Mouse (Mus musculus) liver, embryonic 14.5 days (tissue): ENCODE data around the gene Nr3c2. TPM values are rescaled to one million over a fixed set of nuclear protein-coding genes. Genes with fewer than 3 reads are reported as not detected.

ENCODE experiments used
- ATAC-seq: fragments of 200-750 bp; cut with Nextera tagmentation; 2 replicates; pipeline ENCODE4 v1.8.0; 2017; ENCODE audit warnings: moderate number of reproducible peaks, mild to moderate bottlenecking, moderate library complexity; ENCODE audit not compliant: insufficient read depth
- DNase-seq, 3 experiments: peaks; one replicate each; pipeline ENCODE4 v3.0.0-alpha.2; 2012 to 2013; ENCODE audit warnings: low read depth in 3 of 3, low spot score in 3 of 3
- H3K27ac ChIP-seq: fragments of 300-500 bp; sonication (generic); 2 replicates; pipeline ENCODE4 v1.5.1; 2014; ENCODE audit warnings: moderate library complexity, mild to moderate bottlenecking, control low read depth, inconsistent platforms
- H3K27me3 ChIP-seq: fragments of 300-500 bp; sonication (generic); 2 replicates; pipeline ENCODE4 v1.6.1; 2014; ENCODE audit warnings: mild to moderate bottlenecking, low read length, moderate library complexity; ENCODE audit not compliant: control insufficient read depth, insufficient read depth
- H3K36me3 ChIP-seq: fragments of 300-500 bp; sonication (generic); replicated peaks from 2 replicates; pipeline ENCODE4 v1.6.1; 2014; ENCODE audit warnings: low read depth; ENCODE audit not compliant: control insufficient read depth, insufficient read depth
- H3K4me1 ChIP-seq, 2 experiments: fragments of 200-500 bp in 1 of 2; fragments of 300-500 bp in 1 of 2; sonication (generic) in 1 of 2; replicated peaks; 2 replicates each; pipeline ENCODE4 v1.6.1; 2012 to 2014; ENCODE audit warnings: antibody characterized with exemption in 1 of 2, inconsistent platforms in 1 of 2, low read length in 1 of 2; ENCODE audit not compliant: control insufficient read depth in 2 of 2, insufficient read depth in 2 of 2
- H3K4me2 ChIP-seq: fragments of 300-500 bp; sonication (generic); 2 replicates; pipeline ENCODE4 v1.6.1; 2014; ENCODE audit warnings: low read depth, mild to moderate bottlenecking, control low read depth, moderate library complexity
- H3K4me3 ChIP-seq, 2 experiments: fragments of 200-500 bp in 1 of 2; fragments of 300-500 bp in 1 of 2; sonication (generic) in 1 of 2; 2 replicates each; pipeline ENCODE4 v1.5.1; 2012 to 2014; ENCODE audit warnings: low read depth in 2 of 2, low read length in 2 of 2, mild to moderate bottlenecking in 2 of 2, control low read depth in 1 of 2, inconsistent platforms in 1 of 2, moderate library complexity in 1 of 2; ENCODE audit not compliant: insufficient read depth in 1 of 2
- H3K9ac ChIP-seq: fragments of 300-500 bp; sonication (generic); replicated peaks from 2 replicates; pipeline ENCODE4 v1.6.1; 2014; ENCODE audit warnings: mild to moderate bottlenecking, control low read depth, moderate library complexity
- H3K9me3 ChIP-seq: fragments of 300-500 bp; sonication (generic); 2 replicates; pipeline ENCODE4 v1.6.1; 2016; ENCODE audit warnings: low read length, mixed read lengths; ENCODE audit not compliant: control insufficient read depth
- CTCF ChIP-seq: IDR thresholded peaks from 2 replicates; pipeline ENCODE4 v1.5.1; 2016; ENCODE audit warnings: antibody characterized with exemption, low read depth, control low read depth
- EP300 ChIP-seq: IDR thresholded peaks from 2 replicates; pipeline ENCODE4 v1.6.1; 2016; ENCODE audit warnings: antibody characterized with exemption, low read depth
- WGBS: fragments of 180-500 bp; shearing (Covaris S2); extraction: QIAGEN DNeasy Blood & Tissue Kit; methylation state at CpG from one replicate; pipeline ENCODE4 v1.1.7; 2014; ENCODE audit not compliant: insufficient replicate concordance; 5-methylcytosine and 5-hydroxymethylcytosine counted together
- polyA plus RNA-seq, 2 experiments: library from polyadenylated mRNA; depleted of rRNA in 1 of 2; stranded (reverse) in 1 of 2; unstranded in 1 of 2; fragments of >200 nt; fragmentation: Nextera tagmentation in 1 of 2; extraction: Ambion mirVana in 1 of 2; gene quantifications; 2 replicates each; pipeline versions ENCODE4 v1.2.1 to v1.2.3; 2012 to 2014

The Nr3c2 gene
- polyA plus RNA-seq, 2 experiments, result 0.30 to 0.99 TPM

DNA sequence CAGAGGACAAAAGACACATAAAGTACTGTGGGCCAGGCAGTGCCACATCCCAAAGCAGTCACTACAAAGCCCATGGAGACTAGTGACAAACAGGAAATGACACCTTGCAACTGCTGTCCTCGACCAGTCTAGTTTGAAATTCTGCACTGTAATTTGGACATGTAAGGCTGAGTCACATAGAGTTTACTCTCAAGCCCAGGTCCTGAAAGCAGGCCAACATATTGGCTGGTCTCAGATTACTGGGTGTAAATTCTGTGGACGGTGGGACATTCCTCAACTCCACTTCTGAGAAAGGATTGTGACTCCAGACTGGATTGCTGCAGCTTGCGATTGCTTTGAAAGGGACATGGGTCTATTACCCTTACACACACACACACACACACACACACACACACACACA lies 388.8 kb downstream of the Nr3c2 start:
- Histone ChIP-seq H3K27me3 (no peaks in the 10 kb centered on the region), H3K4me1 (no peaks in the 10 kb centered on the region), H3K27ac (no peak overlapping the region), H3K9ac (no peak overlapping the region), H3K4me2 (no peak overlapping the region), H3K4me3 (no peak overlapping the region), H3K9me3 (no peaks in the 10 kb centered on the region), H3K36me3 (no peaks in the 10 kb centered on the region)
- DNase-seq (no peak), ATAC-seq (no peak)
- TF ChIP-seq EP300 (no peak), CTCF (no peak)
- 59% methylated on average over 3 of the region's 3 CpGs for WGBS

DNA sequence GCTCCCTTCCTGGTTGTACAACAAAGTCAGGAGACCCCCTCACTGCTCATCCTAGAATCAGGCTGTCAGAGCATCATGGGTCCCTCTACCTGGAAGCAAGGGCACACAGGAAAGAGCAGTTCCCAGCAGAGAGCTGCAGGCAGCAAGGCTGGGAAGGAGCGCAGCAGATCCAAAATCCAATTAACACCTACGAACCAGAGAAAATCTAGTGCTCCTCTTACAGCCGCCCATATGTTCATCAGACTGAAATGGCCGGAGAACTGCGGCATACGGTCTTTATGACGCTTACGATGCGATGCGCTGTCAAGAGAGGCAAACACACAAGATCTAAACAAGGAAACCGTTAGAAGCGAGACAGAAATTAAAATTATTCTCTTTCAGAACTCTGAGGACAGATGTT lies 389.2 kb downstream of the Nr3c2 start:
- DNase-seq (no peak), ATAC-seq (no peak)
- Histone ChIP-seq H3K4me1 (no peaks in the 10 kb centered on the region), H3K4me3 (no peak overlapping the region), H3K27ac (no peak overlapping the region), H3K27me3 (no peaks in the 10 kb centered on the region), H3K36me3 (no peaks in the 10 kb centered on the region), H3K4me2 (no peak overlapping the region), H3K9ac (no peak overlapping the region), H3K9me3 (no peaks in the 10 kb centered on the region)
- TF ChIP-seq CTCF (no peak), EP300 (no peak)
- WGBS, result 82% methylated on average over 12 of the region's 12 CpGs

DNA sequence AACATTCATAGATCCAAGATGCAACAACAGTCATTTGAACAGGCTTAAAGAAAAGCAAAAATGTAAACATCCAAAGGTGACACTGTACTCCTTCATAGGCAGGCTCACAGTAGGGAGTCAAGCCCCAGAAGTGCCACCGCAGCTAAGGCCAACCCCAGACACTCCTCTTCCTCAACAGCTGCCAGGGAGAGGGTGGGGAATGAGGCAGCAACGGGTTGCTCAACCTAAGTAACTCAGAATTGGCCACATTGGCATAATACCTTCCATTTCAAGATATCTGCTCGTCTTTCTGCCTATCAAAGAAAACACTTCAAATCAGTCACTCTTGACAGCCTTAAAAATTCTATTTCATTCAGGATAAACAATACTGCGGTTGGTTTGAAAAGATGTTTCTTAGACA lies 392.9 kb downstream of the Nr3c2 start:
- 61% methylated on average over 4 of the region's 4 CpGs for WGBS

DNA sequence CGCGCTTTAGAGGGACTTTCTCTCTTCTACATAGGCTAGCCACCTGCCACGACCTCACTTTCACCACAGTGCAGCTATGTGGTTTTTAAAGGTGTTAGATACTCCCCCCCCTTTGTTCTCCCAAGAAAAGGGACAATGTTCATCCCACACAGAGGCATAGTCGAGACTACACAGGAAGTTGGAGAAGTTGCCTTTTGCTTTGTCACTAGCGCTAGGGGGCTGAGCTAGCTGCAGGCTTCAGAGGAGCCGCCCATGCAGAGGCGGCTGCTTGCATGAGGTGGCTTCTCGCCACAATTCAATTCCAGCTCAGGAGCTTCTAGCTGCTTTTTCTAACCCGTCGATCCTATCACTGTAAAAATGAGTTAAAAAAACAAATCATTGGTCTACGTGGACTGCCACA lies 393.4 kb downstream of the Nr3c2 start:
- Histone ChIP-seq H3K27me3 (no peaks in the 10 kb centered on the region), H3K9ac (no peak overlapping the region), H3K27ac (no peak overlapping the region), H3K4me1 (no peaks in the 10 kb centered on the region), H3K4me2 (no peak overlapping the region), H3K4me3 (no peak overlapping the region), H3K9me3 (no peaks in the 10 kb centered on the region; the same call in 1 of the 2 replicates), H3K36me3 (no peaks in the 10 kb centered on the region)
- ATAC-seq (no peak), DNase-seq (no peak)
- 65% methylated on average over 11 of the region's 11 CpGs for WGBS
- TF ChIP-seq EP300, result no peak
- TF ChIP-seq CTCF, result no peak

More for the DNA sequence above, 392.9 kb downstream of the Nr3c2 start:
- TF ChIP-seq EP300 (no peak), CTCF (no peak)
- Histone ChIP-seq H3K4me2 (no peak overlapping the region), H3K27me3 (no peaks in the 10 kb centered on the region), H3K4me3 (no peak overlapping the region), H3K9me3 (no peaks in the 10 kb centered on the region; the same call in 1 of the 2 replicates), H3K9ac (no peak overlapping the region), H3K4me1 (no peaks in the 10 kb centered on the region), H3K27ac (no peak overlapping the region), H3K36me3 (no peaks in the 10 kb centered on the region)
- DNase-seq (no peak), ATAC-seq (no peak)

DNA sequence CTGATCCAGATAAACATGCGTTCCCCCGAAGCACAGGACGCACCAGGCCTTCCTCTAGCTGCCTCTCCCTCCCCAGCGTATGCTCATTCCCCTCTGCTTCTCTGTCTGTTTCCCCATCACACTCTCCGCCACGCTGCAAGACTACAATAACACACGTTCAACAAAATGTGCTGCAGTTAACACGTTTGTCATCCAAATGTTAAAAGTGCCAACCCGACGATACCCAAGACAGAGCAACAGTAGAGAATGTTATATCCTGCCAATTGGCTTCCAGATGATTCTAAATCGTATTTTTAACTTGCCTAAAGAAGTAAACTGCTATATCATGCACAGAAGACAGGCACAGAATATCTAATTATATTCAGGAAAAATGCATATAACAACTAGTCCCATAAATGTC lies 395.4 kb downstream of the Nr3c2 start:
- Histone ChIP-seq H3K9ac (no peak overlapping the region), H3K4me2 (no peak overlapping the region), H3K36me3 (no peaks in the 10 kb centered on the region), H3K4me3 (no peak overlapping the region), H3K27me3 (no peaks in the 10 kb centered on the region), H3K9me3 (no peaks in the 10 kb centered on the region; the same call in 1 of the 2 replicates), H3K27ac (no peak overlapping the region), H3K4me1 (no peaks in the 10 kb centered on the region)
- WGBS, result 79% methylated on average over 11 of the region's 11 CpGs
- no peak for TF ChIP-seq EP300
- TF ChIP-seq CTCF, result no peak
- ATAC-seq (no peak), DNase-seq (no peak)
